Mouse (Mus musculus): ENCODE data around the gene Klhl32. TPM values are rescaled to one million over a fixed set of nuclear protein-coding genes. Genes with fewer than 3 reads are reported as not detected.
A peak's percentile ranks its signal among the peaks of the same experiment; 100 is the strongest.

The Klhl32 gene
- polyA plus RNA-seq, 1 experiment = 0.96 TPM

- Histone ChIP-seq H3K4me1 (ENCODE audit: control insufficient read depth, insufficient read depth, low read length) (no peaks in the 10 kb centered on the region), H3K4me3 (ENCODE audit: low read depth, low read length) (no peak overlapping the region), H3K9ac (ENCODE audit: low read depth, poor library complexity, severe bottlenecking) (no peak overlapping the region), H3K27me3 (ENCODE audit: control insufficient read depth, insufficient read depth, low read length, poor library complexity, severe bottlenecking) (no peaks in the 10 kb centered on the region), H3K27ac (ENCODE audit: insufficient read depth, low read length) (no peak overlapping the region), H3K9me3 (replicated peaks; ENCODE audit: control insufficient read depth, insufficient read depth, low read length, poor library complexity, severe bottlenecking) (no peaks in the 10 kb centered on the region), H3K36me3 (ENCODE audit: control insufficient read depth, insufficient read depth, low read length, poor library complexity, severe bottlenecking) (no peaks in the 10 kb centered on the region)
- no peak for TF ChIP-seq POLR2A (IDR thresholded peaks at IDR 0.05; ENCODE audit: insufficient read depth, low read length)
- TF ChIP-seq CTCF (IDR thresholded peaks at IDR 0.05; ENCODE audit: low read depth, low read length) = no peak
- TF ChIP-seq EP300 (IDR thresholded peaks at IDR 0.05; ENCODE audit: insufficient read depth, low read depth, low read length) = no peak
These were observed 229.3 kb downstream of the Klhl32 start for GRCm38 (mm10) chr4:24621422-24622187.

GRCm38 (mm10) chr4:24620440-24620839, 230.5 kb downstream of the Klhl32 start:
- Histone ChIP-seq H3K27ac (ENCODE audit: insufficient read depth, low read length) (no peak overlapping the region), H3K36me3 (ENCODE audit: control insufficient read depth, insufficient read depth, low read length, poor library complexity, severe bottlenecking) (no peaks in the 10 kb centered on the region), H3K27me3 (ENCODE audit: control insufficient read depth, insufficient read depth, low read length, poor library complexity, severe bottlenecking) (no peaks in the 10 kb centered on the region), H3K9ac (ENCODE audit: low read depth, poor library complexity, severe bottlenecking) (no peak overlapping the region), H3K4me3 (ENCODE audit: low read depth, low read length) (no peak overlapping the region), H3K9me3 (replicated peaks; ENCODE audit: control insufficient read depth, insufficient read depth, low read length, poor library complexity, severe bottlenecking) (no peaks in the 10 kb centered on the region), H3K4me1 (ENCODE audit: control insufficient read depth, insufficient read depth, low read length) (no peaks in the 10 kb centered on the region)
- TF ChIP-seq EP300 (IDR thresholded peaks at IDR 0.05; ENCODE audit: insufficient read depth, low read depth, low read length) (no peak), CTCF (IDR thresholded peaks at IDR 0.05; ENCODE audit: low read depth, low read length) (peak; percentile 41), POLR2A (IDR thresholded peaks at IDR 0.05; ENCODE audit: insufficient read depth, low read length) (no peak)

GRCm38 (mm10) chr4:24620005-24620404, 230.9 kb downstream of the Klhl32 start:
- Histone ChIP-seq H3K36me3 (ENCODE audit: control insufficient read depth, insufficient read depth, low read length, poor library complexity, severe bottlenecking) (no peaks in the 10 kb centered on the region; the same call in 1 of the 2 replicates), H3K27me3 (ENCODE audit: control insufficient read depth, insufficient read depth, low read length, poor library complexity, severe bottlenecking) (no peaks in the 10 kb centered on the region), H3K9ac (ENCODE audit: low read depth, poor library complexity, severe bottlenecking) (no peak overlapping the region), H3K9me3 (replicated peaks; ENCODE audit: control insufficient read depth, insufficient read depth, low read length, poor library complexity, severe bottlenecking) (no peaks in the 10 kb centered on the region), H3K27ac (ENCODE audit: insufficient read depth, low read length) (no peak overlapping the region), H3K4me1 (ENCODE audit: control insufficient read depth, insufficient read depth, low read length) (no peaks in the 10 kb centered on the region), H3K4me3 (ENCODE audit: low read depth, low read length) (no peak overlapping the region)
- no peak for TF ChIP-seq EP300 (IDR thresholded peaks at IDR 0.05; ENCODE audit: insufficient read depth, low read depth, low read length)
- no peak for TF ChIP-seq CTCF (IDR thresholded peaks at IDR 0.05; ENCODE audit: low read depth, low read length)
- TF ChIP-seq POLR2A (IDR thresholded peaks at IDR 0.05; ENCODE audit: insufficient read depth, low read length) = no peak

- Histone ChIP-seq H3K36me3 (ENCODE audit: control insufficient read depth, insufficient read depth, low read length, poor library complexity, severe bottlenecking) (peaks cover 11% of the 10 kb centered on the region), H3K27me3 (ENCODE audit: control insufficient read depth, insufficient read depth, low read length, poor library complexity, severe bottlenecking) (no peaks in the 10 kb centered on the region), H3K9ac (ENCODE audit: low read depth, poor library complexity, severe bottlenecking) (no peak overlapping the region), H3K9me3 (replicated peaks; ENCODE audit: control insufficient read depth, insufficient read depth, low read length, poor library complexity, severe bottlenecking) (no peaks in the 10 kb centered on the region), H3K27ac (ENCODE audit: insufficient read depth, low read length) (no peak overlapping the region), H3K4me3 (ENCODE audit: low read depth, low read length) (no peak overlapping the region), H3K4me1 (ENCODE audit: control insufficient read depth, insufficient read depth, low read length) (no peaks in the 10 kb centered on the region)
- TF ChIP-seq EP300 (IDR thresholded peaks at IDR 0.05; ENCODE audit: insufficient read depth, low read depth, low read length) (no peak), POLR2A (IDR thresholded peaks at IDR 0.05; ENCODE audit: insufficient read depth, low read length) (no peak), CTCF (IDR thresholded peaks at IDR 0.05; ENCODE audit: low read depth, low read length) (no peak)
These were observed 241.4 kb downstream of the Klhl32 start for GRCm38 (mm10) chr4:24609564-24609963.

- Histone ChIP-seq H3K27me3 (ENCODE audit: control insufficient read depth, insufficient read depth, low read length, poor library complexity, severe bottlenecking) (no peaks in the 10 kb centered on the region), H3K36me3 (ENCODE audit: control insufficient read depth, insufficient read depth, low read length, poor library complexity, severe bottlenecking) (peaks cover 11% of the 10 kb centered on the region), H3K4me1 (ENCODE audit: control insufficient read depth, insufficient read depth, low read length) (no peaks in the 10 kb centered on the region), H3K27ac (ENCODE audit: insufficient read depth, low read length) (no peak overlapping the region), H3K4me3 (ENCODE audit: low read depth, low read length) (no peak overlapping the region), H3K9me3 (replicated peaks; ENCODE audit: control insufficient read depth, insufficient read depth, low read length, poor library complexity, severe bottlenecking) (no peaks in the 10 kb centered on the region), H3K9ac (ENCODE audit: low read depth, poor library complexity, severe bottlenecking) (no peak overlapping the region)
- TF ChIP-seq CTCF (IDR thresholded peaks at IDR 0.05; ENCODE audit: low read depth, low read length) = no peak
- TF ChIP-seq EP300 (IDR thresholded peaks at IDR 0.05; ENCODE audit: insufficient read depth, low read depth, low read length) = no peak
- TF ChIP-seq POLR2A (IDR thresholded peaks at IDR 0.05; ENCODE audit: insufficient read depth, low read length) = no peak
These were observed 241.8 kb downstream of the Klhl32 start for GRCm38 (mm10) chr4:24609085-24609484.

- no peak overlapping the region for H3K9ac ChIP-seq (ENCODE audit: low read depth, poor library complexity, severe bottlenecking)
- no peaks in the 10 kb centered on the region for H3K9me3 ChIP-seq (replicated peaks; ENCODE audit: control insufficient read depth, insufficient read depth, low read length, poor library complexity, severe bottlenecking)
- TF ChIP-seq CTCF (IDR thresholded peaks at IDR 0.05; ENCODE audit: low read depth, low read length) = no peak
- TF ChIP-seq EP300 (IDR thresholded peaks at IDR 0.05; ENCODE audit: insufficient read depth, low read depth, low read length) = no peak
- TF ChIP-seq POLR2A (IDR thresholded peaks at IDR 0.05; ENCODE audit: insufficient read depth, low read length) = no peak
- H3K4me1 ChIP-seq (ENCODE audit: control insufficient read depth, insufficient read depth, low read length) = no peaks in the 10 kb centered on the region
- no peak overlapping the region for H3K27ac ChIP-seq (ENCODE audit: insufficient read depth, low read length)
- peaks cover 38% of the 10 kb centered on the region for H3K36me3 ChIP-seq (ENCODE audit: control insufficient read depth, insufficient read depth, low read length, poor library complexity, severe bottlenecking)
- no peak overlapping the region for H3K4me3 ChIP-seq (ENCODE audit: low read depth, low read length)
- no peaks in the 10 kb centered on the region for H3K27me3 ChIP-seq (ENCODE audit: control insufficient read depth, insufficient read depth, low read length, poor library complexity, severe bottlenecking)
These were observed 249.2 kb downstream of the Klhl32 start for GRCm38 (mm10) chr4:24601711-24602110.

Measured in ES-Bruce4 (cell line).